Mouse (Mus musculus) v-Abl transformed pro-B cells (cell line): ENCODE data around the gene Amfr.

ENCODE experiments used
- in situ Hi-C, 2 experiments: fragments of 400-800 bp; cut with MboI; formaldehyde crosslinking; loops; one replicate each; pipeline ENCODE4 v1.15.1; 2025; ENCODE audit not compliant: unreplicated experiment in 2 of 2

The Amfr gene

DNA sequence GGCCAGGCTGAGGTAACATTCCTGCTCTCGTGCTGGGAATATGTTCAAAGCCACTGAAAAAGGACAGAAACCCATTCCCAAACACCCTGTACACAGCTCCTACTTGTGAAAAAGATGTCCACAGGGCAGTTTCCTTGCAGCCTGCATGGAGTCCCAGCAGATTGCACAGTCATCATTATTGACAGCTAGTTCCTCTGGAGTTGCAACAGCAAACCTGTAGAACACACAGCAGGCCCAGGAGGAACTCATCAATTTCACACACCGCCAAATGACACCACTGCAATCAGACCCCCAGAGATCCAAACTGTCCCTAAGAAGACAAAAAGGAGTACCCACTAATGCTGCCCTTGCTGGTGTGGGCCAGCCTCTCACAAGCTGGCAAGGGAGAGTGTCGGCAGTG lies 27.9 kb downstream of the Amfr start:
- in situ Hi-C loops = no loop called here

DNA sequence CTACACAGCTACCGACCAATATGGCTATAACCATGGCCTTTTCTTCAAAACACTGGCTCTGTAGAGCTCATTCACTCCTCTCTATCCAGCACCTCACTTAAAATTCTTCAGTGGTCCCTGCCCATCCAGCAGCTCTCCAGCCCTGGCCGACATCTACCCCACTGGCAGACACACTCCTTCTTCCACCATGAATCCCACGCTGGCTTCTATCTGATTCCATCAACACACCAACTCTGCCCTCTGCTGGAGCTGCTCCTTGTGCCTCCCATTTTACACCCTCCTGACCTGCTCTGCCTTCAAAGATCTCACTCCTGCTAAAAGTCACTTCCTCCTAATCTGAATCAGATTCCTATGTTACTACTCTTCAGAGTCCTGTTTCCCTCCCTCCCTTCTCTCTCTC lies 28.8 kb downstream of the Amfr start:
- in situ Hi-C loops = no loop called here

DNA sequence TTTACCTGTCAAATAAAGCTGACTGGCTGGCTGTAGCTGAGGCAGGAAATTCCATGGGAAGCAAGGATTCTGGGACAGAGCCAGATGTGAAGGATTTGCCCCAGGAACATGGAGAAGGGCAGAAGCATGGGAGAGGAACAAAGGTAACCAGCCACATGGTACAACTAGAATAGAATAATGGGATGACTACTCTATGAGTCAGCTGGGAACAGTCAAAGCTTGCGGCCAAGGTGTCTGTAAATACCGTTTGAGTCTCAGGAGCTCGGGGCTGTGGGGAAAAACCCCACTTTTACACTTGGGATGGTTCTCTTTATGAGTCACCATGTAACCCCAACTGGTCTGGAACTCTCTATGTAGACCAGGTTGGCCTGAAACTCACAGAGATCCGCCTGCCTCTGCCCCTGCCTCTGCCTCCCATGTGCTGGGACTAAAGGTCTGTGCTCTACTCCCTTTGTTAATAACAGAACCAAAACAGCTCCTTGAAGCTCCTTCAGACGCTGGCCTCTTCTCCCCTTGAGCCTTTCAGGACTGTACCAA lies 30.9 kb downstream of the Amfr start:
- in situ Hi-C loops = no loop called here

DNA sequence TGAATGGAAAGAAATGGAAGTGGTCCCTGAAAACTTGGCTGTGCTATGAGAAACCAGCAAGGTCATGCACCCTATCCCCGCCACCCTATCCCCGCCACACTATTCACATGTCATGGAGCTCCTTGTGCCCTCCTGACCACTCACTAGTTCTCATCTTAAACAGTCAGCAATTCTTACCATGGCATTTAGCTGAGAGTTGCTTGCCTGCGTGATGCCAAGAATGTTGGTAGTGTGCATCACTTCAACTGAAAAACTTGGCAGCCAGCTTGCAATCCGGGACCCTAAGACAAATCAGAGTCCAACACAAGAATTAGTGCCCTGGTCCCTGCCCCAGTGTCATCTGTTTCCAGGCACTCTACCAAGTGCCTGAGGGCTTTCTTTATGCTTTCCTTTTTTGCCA lies 32.5 kb downstream of the Amfr start:
- in situ Hi-C loops = no loop called here

DNA sequence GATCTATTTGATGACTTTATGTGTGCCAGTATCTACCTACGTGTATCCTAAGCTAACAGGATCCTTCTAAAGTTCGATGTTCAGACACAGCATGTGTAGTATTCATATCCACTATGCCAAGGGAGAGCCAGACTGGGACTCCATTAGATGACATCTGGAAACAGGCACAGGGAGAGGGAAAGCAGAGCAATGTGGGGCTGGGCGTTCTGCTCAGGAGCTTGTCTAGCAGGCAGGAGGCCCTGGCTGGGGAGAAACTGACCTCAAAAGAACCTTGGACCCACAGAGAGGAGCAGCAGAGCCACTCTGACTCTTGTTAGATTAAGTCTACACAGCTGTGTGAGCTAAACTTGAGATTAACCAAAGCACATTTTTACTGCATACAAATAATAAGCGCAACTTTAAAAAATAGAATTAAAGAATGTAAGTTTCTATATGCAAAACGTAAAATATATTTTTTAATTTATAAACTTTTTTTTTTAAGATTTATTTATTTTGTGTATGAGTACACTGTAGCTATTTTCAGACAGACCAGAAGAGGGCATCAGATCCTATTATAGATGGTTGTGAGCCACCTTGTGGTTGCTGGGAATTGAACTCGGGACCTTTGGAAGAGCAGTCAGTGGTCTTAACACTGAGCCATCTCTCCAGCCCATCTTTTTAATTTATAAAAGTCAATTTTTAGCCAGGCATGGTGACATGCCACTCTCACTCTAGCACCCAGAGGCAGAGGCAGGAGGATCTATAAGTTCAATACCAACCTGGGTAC lies 36.0 kb downstream of the Amfr start:
- in situ Hi-C loops = no loop called here

DNA sequence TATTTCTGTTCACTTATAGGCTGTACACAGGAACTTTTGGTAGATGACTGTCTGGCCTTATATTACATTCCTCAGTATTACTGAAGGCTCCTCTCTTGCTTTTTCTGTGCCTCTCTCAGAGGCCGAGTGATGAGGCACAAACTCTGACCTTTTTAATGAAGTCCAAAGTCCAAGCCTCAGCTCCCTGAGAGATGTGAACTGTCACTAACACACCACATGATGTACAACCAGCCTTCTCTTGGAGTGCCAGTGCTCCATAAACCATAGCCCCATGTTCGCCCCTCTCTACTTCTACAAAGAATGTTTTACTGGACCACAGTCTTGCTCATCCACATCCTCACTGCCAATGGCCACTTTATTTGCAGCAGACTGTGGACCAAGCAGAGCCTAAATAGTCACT lies 37.3 kb downstream of the Amfr start:
- in situ Hi-C loops = no loop called here

DNA sequence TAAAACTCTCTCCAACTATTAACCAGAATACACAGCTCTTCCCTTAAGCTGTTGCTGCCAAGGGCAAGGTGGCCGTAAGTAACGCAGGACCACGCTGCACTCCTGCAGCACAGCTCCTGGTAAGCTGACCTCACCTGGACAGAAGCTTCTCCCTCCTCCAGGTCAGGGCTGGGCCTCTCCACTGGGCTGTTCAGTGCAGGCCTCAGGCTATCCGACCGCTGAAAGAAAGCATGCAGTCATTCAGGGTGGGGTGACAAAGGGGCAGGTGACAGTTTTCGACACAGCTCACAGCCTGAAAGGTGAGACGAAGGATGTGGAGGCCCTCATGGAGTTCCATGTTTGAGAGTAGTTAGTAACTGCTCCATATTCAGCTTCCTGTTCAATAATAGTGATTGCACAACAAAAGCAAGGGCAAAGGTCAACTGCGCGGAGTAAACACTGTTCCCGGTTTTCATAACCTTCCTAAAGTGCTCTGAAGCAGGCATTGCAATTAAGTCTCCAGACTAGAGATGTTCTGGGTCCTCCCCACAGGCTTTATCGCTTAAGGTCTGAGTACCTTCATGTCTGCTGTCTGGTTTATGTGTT lies 37.9 kb downstream of the Amfr start:
- in situ Hi-C loops = no loop called here

DNA sequence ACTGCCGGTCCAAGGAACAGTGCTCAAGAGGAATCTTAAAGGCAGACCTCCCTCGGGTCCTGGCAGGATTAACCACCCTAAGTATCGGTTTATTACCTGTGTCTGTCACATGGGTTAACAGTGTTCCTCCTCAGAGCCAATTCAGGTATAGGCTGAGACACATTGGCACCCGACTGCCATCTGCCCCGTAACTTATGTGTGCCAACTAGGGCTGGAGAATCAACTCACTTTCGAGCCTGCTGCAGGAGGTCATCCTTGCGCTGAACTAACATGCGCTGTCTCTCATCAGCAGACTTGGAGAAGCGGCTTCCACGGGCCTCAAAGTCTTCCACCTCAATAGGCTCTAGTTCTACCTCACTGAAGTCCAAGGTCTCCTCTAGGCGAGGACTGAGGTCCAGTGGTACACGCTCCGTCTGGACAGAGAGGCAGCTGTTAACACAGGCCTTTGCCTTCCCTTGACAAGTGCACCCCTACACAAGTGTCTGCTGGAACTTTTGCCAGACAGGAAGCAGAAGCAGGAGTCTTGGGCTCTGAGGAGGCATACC lies 38.7 kb downstream of the Amfr start:
- in situ Hi-C loops = no loop called here

DNA sequence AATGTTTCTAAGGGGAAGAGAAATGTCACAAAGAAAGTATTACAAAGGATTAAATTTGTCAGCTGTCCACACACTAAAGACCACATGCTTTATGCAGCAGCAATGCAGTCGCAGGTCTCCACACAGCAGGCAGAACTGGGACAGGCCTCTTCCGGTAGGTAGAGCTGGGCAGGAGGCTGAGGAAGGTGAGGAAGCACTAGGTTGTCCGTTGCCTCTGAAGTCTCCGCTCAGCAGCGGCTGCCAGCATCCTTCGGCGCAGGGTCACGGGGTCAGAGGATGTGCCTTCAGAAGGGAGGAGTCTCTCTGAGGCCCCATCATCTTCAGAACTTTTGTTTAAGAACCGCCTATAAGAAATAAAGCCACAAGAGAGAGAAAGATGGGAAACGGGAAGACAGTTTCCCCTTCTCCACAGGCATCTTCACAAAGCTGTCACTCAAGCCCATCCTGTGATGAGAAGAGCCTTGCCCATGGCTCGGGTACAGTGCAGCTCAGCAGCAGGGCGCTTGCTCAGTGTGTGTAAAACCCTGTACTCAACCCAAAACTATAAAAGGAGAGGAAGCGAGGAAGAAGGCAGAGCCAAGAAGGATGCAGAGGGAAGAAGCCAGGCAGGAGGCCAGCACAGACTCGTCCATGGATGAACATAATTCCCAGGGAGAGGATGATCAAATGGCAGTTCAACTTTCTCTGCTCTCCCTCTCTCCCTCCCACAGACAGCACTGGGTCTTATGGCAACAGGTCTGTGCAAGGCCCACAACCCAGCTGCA lies 39.5 kb downstream of the Amfr start:
- in situ Hi-C loops = no loop called here

DNA sequence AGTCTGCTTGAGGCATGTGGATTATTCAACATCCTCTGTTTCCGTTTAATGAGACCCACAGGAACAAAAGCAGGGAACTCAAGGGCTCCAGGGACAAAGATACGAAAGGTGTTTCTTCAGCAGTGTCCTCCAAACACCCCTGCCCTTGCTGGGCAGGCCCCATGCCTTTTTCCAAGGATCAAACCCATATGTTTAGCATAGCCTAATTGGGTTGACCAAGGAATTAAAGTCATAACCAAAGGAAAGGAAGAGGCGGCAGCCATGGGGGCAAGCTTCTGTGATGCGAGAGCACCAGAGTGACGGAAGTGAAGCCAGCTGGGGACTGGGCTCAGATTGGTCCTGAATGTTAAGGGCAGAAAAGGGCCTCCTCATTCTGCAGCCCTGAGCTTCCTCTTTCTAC lies 40.4 kb downstream of the Amfr start:
- in situ Hi-C loops = no loop called here

DNA sequence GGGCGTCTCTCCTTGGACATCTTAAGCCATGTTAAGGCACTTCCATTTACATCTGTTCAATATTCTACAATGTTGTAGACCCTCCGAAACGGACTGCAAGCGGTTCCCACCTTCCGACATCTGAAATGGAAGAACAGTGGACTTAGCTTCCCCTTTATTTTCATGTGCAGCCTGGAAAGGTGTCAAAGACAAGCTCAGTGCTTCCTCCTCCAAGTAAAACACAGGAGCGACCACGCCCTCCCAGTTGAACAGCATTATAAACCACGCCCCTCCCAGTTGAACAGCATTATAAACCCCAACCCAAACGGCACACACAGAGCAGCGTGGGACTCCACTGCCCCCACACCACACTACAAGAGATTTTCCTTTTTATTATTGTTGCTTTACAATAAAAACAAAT lies 41.2 kb downstream of the Amfr start:
- in situ Hi-C loops = no loop called here

DNA sequence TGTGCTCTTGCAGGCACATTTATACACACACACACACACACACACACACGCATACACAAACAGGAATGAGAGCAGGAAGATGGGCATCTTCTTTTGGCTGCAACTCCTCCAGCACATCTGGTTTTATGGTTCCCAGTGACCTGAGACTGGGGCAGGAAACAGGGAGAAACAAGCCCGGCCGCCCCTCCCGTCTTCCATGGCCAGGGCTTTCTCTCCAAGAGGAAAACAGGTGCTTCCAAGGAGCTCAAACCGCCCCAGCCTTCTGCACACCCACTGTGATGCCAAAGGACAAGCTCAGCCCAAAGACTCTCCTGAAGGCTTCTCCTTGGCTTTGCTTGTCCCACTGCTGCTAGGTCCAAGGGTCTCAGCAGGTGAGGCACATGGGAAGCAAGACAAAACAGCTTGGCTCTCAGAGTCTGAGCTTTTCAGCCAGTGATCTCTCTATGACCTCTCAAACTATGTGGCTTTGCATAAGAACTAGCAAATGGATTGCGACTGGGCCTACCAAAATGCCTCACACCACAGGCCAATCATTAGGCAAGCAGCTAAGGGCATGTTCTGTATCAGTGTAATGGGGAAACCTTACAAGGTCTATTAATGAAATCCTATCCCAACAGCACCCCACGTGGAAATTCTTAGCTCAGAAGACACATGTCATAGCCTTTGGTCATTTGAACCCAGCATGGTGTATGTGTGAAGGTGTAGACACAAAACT lies 42.9 kb downstream of the Amfr start:
- in situ Hi-C loops = no loop called here

DNA sequence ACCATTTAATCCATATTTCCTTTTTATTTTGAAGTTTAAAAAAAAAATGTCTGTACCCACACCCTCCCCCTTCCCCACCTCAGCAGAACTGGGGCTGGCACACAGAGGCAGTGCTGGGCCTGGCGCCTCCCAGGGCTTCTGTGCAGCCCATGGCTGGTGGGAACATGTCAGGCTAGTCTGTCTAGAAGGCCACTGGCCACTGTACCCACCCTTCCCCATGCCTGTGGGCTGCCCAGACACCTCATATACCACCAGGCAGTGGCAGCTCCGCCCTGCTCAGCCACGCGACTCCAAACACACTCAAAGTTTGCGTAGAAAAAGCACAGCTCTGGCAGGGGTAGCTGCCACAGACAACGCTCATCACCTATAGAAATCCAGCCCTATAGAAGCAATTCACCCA lies 44.3 kb downstream of the Amfr start:
- in situ Hi-C loops = no loop called here

DNA sequence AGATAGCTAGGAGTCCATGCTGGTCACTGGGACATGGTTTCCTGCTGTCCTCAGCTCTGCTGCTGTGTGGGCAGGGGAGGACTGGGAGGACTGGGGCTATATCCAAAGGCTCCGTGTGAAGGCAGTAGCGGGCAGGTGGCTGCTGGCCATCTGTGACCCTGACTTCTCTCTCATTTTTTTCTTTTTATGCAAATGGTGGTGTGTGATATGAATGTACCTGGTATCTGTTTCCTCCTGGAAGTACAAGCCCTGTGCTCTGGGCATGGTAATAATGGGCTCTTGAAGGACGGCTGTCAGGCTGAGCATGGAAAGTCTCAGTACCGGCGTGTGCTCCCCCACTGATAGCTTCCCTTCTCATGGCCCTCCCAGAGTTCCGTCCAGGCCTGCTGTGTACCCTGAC lies 51.7 kb downstream of the Amfr start:
- in situ Hi-C loops = no loop called here

DNA sequence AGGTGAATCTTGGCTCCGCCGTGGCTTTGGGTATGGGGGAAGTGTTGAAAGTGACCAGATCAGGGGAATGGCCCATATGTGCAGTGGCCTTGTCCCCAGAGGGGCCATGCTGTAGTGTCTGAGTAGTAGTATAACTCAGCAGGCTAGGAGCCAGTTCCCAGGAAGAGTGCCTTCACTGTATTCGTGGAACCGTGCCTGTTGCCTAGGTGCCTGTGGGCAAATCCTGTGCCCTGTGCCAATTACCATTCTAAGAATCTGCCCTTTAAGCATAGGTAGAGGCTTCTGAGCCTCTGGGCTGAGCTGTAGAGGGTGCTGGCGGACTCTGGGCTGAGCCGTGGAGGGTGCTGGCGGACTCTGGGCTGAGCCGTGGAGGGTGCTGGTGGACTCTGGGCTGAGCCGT lies 54.2 kb downstream of the Amfr start:
- in situ Hi-C loops = no loop called here

DNA sequence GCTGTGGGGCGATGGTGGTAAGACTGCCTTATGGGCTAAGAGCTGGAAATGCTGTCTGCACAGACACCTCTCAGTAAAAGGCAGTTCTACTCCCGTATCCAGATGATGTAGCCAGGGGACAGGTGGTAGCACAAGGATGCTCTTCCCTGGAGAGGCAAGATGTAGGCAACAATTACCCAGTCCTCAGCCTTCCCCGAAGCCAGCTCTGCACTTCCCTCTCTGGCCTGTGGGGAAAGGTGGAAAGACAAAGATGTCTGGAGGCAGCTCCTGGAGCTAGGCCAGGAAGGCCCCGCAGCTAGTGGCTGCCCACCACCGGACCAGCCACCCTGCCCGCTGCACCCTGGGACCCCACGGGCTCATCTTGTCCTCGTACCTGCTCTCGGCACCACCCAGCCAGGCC lies 60.1 kb downstream of the Amfr start:
- in situ Hi-C loops = no loop called here

DNA sequence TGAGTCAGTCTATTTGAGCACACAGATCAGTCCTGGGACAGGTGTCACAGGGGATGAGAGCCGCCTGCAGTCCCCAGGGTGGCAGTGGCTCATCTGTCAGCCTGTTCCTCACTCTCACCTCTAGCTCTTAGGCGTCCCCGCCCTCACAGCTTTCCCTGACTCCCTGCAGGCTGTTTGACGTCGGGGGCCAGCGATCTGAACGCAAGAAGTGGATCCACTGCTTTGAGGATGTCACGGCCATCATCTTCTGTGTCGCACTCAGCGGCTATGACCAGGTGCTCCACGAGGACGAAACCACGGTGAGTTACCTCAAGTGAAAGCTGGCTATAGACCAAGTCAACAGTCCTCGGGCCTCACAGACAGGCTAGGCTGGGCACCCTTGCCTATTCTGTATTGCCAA lies 62.5 kb downstream of the Amfr start:
- in situ Hi-C loops = no loop called here

DNA sequence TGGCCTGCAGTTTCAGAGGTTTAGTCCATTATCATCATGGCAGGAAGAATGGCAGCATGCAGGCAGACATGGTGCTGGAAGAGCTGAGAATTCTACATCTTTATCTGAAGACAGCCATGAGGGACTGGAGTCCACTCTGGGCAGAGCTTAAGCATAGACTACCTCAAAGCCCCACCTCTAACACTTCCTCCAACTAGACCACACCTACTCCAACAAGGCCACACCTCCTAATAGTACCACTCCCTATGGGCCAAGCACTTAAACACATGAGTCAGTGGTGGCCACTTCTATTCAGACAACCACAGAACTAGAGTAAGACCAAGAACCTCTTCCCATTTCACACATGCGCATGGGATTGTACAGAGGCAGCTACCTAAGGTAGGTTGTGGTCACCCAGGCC lies 66.2 kb downstream of the Amfr start:
- in situ Hi-C loops = no loop called here

DNA sequence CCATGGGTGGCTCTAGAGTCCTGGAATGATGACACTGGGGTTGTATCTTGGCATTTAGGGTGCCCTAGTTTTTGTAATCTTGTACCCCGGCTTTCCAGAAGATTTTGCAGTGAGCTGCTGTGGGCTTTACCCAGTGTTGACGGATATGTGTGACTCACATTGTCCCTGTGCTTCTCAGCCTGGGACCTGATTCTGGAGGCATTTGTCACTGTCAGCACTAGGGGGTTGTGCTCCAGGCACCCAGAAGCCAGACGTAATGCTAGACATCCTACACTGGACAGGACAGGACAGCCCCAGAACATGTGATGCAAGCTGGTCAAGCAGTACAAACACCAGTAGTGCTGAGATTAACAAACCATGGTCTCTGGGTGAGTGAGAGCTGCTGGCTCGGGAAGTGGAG lies 66.9 kb downstream of the Amfr start:
- in situ Hi-C loops = no loop called here

DNA sequence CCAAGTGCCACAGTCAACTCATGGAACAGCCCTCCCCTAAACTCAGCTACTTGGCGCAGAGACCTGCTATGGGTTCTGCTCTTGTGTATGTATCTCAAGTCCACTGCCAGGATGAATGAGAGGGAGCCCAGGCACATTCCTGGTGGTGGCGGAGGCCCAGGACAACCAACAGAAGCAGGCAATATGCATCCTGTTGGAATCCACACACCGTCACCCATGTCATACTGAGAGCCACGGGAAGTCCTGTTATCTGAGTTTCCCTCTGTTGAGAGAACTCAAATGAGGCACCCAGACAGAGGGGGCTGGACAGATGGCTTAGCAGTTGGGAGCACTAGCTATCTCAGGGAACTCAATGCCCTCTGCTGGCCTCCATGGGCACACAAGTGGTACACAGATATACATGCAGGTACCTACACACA lies 71.0 kb downstream of the Amfr start:
- in situ Hi-C loops = no loop called here
